Mouse (Mus musculus): ENCODE results near the gene Gucd1.

- no peak for TF ChIP-seq CTCF (IDR thresholded peaks at IDR 0.05; ENCODE audit: control insufficient read depth, insufficient read depth, low read length)
- no peak for TF ChIP-seq POLR2A (IDR thresholded peaks at IDR 0.05; ENCODE audit: borderline replicate concordance, control insufficient read depth, low read depth, low read length)
Observed at GRCm38 (mm10) chr10:75405916-75406315, 111.9 kb downstream of the Gucd1 start.
